Mouse (Mus musculus) embryonic fibroblast, embryonic 13.5 days (primary cell): ENCODE data around the gene S100a13.

Source experiments
- CTCF ChIP-seq: IDR thresholded peaks from 2 replicates; pipeline ENCODE4 v1.5.1; 2011; ENCODE audit warnings: mild to moderate bottlenecking, control low read depth, low read length, moderate library complexity, borderline replicate concordance; ENCODE audit not compliant: insufficient read depth
- POLR2A ChIP-seq: IDR thresholded peaks from 2 replicates; pipeline ENCODE4 v1.6.1; 2011; ENCODE audit warnings: low read depth, mild to moderate bottlenecking, control low read depth, low read length, moderate library complexity

GRCm38 (mm10) chr3:90493831-90494540, 20.2 kb upstream of the S100a13 start:
- TF ChIP-seq CTCF = no peak
- TF ChIP-seq POLR2A = no peak
